Mouse (Mus musculus): Measurements from ENCODE around the gene Scn1b.

GRCm38 (mm10) chr7:31096892-31097564, 29.8 kb downstream of the Scn1b start:
- TF ChIP-seq CTCF (IDR thresholded peaks at IDR 0.05; ENCODE audit: low read depth, low read length) (no peak), POLR2A (IDR thresholded peaks at IDR 0.05; ENCODE audit: borderline replicate concordance, low read depth, low read length) (no peak)
